Mouse (Mus musculus): ENCODE measurements around the gene Fgfr2. TPM values are rescaled to one million over a fixed set of nuclear protein-coding genes. Genes with fewer than 3 reads are reported as not detected.
A peak's percentile ranks its signal among the peaks of the same experiment; 100 is the strongest.

The Fgfr2 gene
- polyA plus RNA-seq, 1 experiment from 2014 or later: 81.1 TPM

DNA sequence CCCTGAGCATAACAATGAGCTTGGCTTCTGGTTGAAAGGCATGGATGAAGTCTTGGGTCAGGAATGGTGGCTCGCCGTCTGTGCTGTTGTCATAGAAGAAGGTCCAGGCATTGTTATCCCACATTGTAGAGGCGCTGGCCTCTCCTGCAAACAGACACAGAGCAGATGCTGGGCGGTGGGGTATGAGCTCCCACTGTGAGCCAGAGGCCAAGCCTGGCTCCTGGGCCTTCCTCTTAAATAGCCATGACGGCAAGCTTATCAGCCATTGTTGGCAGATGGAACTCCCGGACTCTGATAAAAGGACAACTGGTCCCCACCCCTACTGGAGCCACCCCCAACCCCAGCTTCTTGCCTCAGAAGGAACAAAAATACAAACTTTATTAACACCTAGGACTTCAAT is 860.5 kb downstream of the Fgfr2 start:
- Histone ChIP-seq H3K4me3 (no peak overlapping the region), H3K4me1 (peaks cover 34% of the 10 kb centered on the region), H3K27me3 (no peaks in the 10 kb centered on the region), H3K9ac (no peak overlapping the region), H3K36me3 (peaks cover 15% of the 10 kb centered on the region), H3K9me3 (replicated peaks) (no peaks in the 10 kb centered on the region), H3K27ac (peak overlapping the region; percentile 85), H3K4me2 (replicated peaks) (no peak overlapping the region)
- ATAC-seq (ENCODE audit: low FRiP score): peak; percentile 75
- WGBS: 17% methylated on average over 6 of the region's 6 CpGs

DNA sequence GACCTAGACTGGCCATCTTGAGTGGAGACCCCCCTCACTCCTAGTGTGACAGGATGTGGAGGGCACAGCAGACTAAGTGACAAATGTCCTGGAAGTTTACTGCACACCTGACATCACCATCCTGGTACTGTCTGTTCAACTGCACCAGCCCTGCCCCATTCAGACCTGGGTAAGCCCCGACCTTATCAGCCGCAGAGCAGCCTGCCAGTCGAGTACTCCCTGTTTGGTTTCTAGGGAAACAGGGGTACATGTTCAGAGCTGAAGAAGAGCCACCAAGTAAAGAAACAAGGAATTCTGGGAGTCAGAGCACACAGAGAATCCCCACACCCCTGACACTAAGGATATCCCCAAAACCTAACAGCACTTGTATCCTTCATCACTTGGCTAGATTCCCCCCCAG is 861.3 kb downstream of the Fgfr2 start:
- peaks cover 18% of the 10 kb centered on the region for H3K36me3 ChIP-seq
- no peaks in the 10 kb centered on the region for H3K27me3 ChIP-seq
- 43% methylated on average over 3 of the region's 3 CpGs for WGBS
- H3K4me3 ChIP-seq: no peak overlapping the region
- no peak for ATAC-seq (ENCODE audit: low FRiP score)
- no peak overlapping the region for H3K4me2 ChIP-seq (replicated peaks)
- peak overlapping the region; percentile 85 for H3K27ac ChIP-seq
- H3K9me3 ChIP-seq (replicated peaks): no peaks in the 10 kb centered on the region
- no peak overlapping the region for H3K9ac ChIP-seq
- peaks cover 38% of the 10 kb centered on the region for H3K4me1 ChIP-seq

DNA sequence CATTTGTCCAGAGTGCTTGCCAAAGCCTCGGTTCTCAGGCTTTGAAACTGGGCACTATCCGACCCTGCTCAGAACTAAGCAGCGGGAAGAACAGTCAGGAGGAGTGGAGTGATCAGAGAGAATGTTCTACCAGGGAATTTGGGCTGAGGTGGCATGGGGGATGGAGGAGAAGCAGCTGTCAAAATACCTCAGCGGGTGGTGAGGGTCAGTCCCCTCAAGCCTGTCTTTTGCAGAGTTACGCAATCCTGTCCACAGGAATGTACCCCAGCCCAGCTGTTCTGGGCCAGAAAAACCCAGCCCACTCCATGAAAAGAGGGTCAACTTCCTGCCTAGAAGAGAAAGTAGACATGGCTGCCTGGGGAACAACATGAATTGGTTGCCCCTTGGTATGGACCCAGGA is 862.5 kb downstream of the Fgfr2 start:
- Histone ChIP-seq H3K4me3 (no peak overlapping the region), H3K9ac (no peak overlapping the region), H3K9me3 (replicated peaks) (no peaks in the 10 kb centered on the region), H3K27me3 (no peaks in the 10 kb centered on the region), H3K4me2 (replicated peaks) (no peak overlapping the region), H3K27ac (no peak overlapping the region), H3K4me1 (peaks cover 38% of the 10 kb centered on the region), H3K36me3 (peaks cover 16% of the 10 kb centered on the region; the same call in 1 of the 2 replicates)
- no peak for ATAC-seq (ENCODE audit: low FRiP score)
- WGBS: 74% methylated on average over 5 of the region's 5 CpGs

DNA sequence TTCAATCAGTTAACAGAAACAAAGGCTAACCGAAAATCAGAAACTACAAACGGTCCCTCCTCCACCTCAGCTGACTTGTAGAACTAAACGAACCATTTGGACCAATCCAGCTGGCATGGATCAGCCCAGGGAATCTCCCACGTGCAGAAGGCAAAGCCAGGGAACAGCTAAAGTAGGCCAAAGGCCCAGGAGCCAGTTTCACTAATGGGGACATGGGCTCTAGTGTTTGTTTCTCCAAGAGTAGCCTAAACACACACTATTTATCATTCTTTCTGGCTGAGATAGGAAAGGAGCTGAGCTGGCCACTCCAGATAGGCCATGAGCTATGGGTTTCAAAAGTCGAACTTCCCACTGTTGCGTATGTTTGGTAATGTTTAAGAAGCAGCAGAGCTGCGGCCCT is 864.3 kb downstream of the Fgfr2 start:
- Histone ChIP-seq H3K27ac (no peak overlapping the region), H3K4me1 (peaks cover 28% of the 10 kb centered on the region), H3K27me3 (no peaks in the 10 kb centered on the region), H3K4me3 (no peak overlapping the region), H3K9me3 (replicated peaks) (no peaks in the 10 kb centered on the region), H3K9ac (no peak overlapping the region), H3K4me2 (replicated peaks) (no peak overlapping the region), H3K36me3 (peaks cover 14% of the 10 kb centered on the region; the same call in 1 of the 2 replicates)
- 60% methylated on average over 7 of the region's 7 CpGs for WGBS
- no peak for ATAC-seq (ENCODE audit: low FRiP score)

DNA sequence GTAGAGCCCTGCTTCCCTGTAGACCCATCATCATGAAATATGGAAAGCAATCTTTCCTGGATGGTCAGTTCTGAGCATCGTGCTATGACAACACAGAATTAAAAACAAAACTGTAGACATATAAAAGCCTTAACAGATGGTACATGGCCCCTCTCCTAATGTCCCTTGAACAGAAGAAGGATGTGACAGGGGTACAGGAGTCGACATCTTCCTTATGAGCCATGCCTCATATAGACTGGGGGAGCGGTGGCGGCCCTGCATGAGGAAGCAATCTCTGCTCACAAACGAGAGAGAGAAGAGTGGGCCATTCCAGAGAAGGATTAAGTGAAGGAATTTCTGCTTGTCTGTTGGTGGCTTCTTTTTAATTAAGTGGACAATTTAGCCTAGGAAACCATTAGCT is 864.9 kb downstream of the Fgfr2 start:
- ATAC-seq (ENCODE audit: low FRiP score): no peak
- H3K9ac ChIP-seq: no peak overlapping the region
- no peak overlapping the region for H3K4me2 ChIP-seq (replicated peaks)
- H3K9me3 ChIP-seq (replicated peaks): no peaks in the 10 kb centered on the region
- 69% methylated on average over 5 of the region's 5 CpGs for WGBS
- no peak overlapping the region for H3K4me3 ChIP-seq
- H3K36me3 ChIP-seq: peaks cover 14% of the 10 kb centered on the region; the same call in 1 of the 2 replicates
- peaks cover 25% of the 10 kb centered on the region for H3K4me1 ChIP-seq
- no peaks in the 10 kb centered on the region for H3K27me3 ChIP-seq
- no peak overlapping the region for H3K27ac ChIP-seq

DNA sequence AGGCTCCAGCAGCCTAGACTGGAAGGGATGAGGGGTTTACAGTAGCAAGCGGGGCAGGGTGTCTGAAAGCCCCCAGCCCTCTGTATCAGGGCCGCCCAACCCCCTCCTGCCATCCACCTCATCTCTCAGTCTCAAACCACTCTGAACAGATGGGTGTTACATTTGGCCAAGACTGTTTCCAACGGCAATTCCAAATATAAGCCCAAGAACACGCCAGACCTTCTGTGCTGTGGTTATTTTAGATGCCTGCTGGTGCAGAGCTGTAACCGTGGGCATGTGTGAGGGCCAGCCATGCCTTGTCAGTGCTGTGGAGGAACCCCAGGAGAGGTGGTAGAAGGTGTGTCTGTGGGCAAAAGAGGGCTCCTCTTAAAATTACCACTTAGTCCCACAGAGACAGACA is 869.6 kb downstream of the Fgfr2 start:
- H3K4me3 ChIP-seq: no peak overlapping the region
- 79% methylated on average over 5 of the region's 5 CpGs for WGBS
- no peak for ATAC-seq (ENCODE audit: low FRiP score)
- no peak overlapping the region for H3K9ac ChIP-seq
- H3K27me3 ChIP-seq: no peaks in the 10 kb centered on the region
- H3K36me3 ChIP-seq: peaks cover 14% of the 10 kb centered on the region; the same call in 1 of the 2 replicates
- peaks cover 17% of the 10 kb centered on the region for H3K4me1 ChIP-seq
- no peak overlapping the region for H3K27ac ChIP-seq
- no peak overlapping the region for H3K4me2 ChIP-seq (replicated peaks)
- no peaks in the 10 kb centered on the region for H3K9me3 ChIP-seq (replicated peaks)

DNA sequence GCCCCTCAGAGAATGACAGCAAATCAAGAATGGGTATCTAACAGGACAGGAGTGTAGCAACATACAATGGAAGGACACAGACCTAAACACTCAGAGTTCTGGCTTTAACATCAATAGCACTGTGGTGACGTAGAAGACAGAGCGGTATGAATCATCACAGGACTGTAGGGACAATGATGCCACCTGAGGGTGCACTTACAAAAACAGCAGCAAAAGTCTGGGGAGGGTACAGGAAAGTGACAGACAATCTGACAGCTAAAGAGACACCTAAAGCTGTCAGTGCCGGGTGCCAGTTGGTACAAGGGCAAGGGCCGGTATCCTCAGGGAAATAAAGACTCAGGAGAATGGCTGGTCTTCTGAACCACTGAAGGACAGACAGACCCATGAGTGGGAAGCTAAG is 870.1 kb downstream of the Fgfr2 start:
- H3K27me3 ChIP-seq: no peaks in the 10 kb centered on the region
- H3K36me3 ChIP-seq: peaks cover 14% of the 10 kb centered on the region; the same call in 1 of the 2 replicates
- H3K4me3 ChIP-seq: no peak overlapping the region
- H3K9me3 ChIP-seq (replicated peaks): no peaks in the 10 kb centered on the region
- peaks cover 21% of the 10 kb centered on the region for H3K4me1 ChIP-seq
- H3K9ac ChIP-seq: no peak overlapping the region
- 79% methylated on average over 4 of the region's 4 CpGs for WGBS
- no peak for ATAC-seq (ENCODE audit: low FRiP score)
- no peak overlapping the region for H3K27ac ChIP-seq
- H3K4me2 ChIP-seq (replicated peaks): no peak overlapping the region

DNA sequence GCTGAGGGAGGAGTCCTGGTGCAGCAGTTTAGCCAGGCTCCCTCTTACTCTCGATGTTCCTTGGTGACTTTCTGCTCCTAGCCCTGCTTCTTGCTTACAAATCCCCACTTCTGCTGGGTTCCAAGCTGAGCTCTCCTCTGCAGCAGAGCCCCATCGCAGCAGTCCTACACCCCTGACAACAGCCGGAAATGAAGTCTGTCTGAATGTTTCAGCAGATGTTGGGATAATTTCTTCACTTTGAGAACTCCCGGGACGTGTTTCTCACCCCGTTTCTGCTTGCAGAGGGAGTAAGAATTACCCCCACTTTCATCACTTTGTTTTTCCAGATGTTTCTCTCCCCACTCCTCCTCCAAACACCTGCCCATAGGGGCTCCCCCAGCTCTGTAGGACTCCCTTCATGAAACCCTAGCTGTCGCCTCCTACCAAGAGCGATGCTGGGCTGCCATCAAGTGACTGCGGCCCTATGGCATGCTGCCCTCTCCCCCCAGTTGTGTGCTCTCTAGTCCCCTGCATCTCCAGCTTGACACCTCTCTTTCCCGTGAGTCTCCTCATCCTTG is 873.5 kb downstream of the Fgfr2 start:
- no peaks in the 10 kb centered on the region for H3K9me3 ChIP-seq (replicated peaks)
- H3K27me3 ChIP-seq: no peaks in the 10 kb centered on the region
- no peak overlapping the region for H3K4me2 ChIP-seq (replicated peaks)
- peaks cover 40% of the 10 kb centered on the region for H3K4me1 ChIP-seq
- H3K36me3 ChIP-seq: no peaks in the 10 kb centered on the region; the same call in 1 of the 2 replicates
- H3K4me3 ChIP-seq: no peak overlapping the region
- no peak for ATAC-seq (ENCODE audit: low FRiP score)
- 58% methylated on average over 10 of the region's 10 CpGs for WGBS
- 0 out of 2 replicates have a peak overlapping the region, but pooled peaks have one; percentile 30 for H3K27ac ChIP-seq
- no peak overlapping the region for H3K9ac ChIP-seq

DNA sequence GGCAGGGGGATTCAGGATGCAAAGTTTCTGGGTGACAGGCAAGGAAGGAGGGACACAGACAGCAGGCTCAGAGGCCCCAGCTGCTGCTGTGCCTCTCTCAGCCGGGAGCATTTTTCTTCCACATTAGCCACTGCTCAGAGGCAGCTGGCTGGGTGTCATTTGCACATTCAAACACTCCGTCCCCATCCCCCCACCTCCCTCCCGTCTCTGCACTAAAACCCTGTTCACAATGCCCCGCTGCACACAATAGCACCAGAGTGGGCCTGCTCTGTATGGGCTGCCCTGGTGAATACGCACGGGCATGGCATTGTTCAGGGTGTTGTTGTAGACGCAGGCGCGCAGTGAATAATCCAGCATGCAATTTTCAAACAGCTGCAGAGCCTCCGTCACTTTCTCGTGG is 875.6 kb downstream of the Fgfr2 start:
- Histone ChIP-seq H3K27ac (peak overlapping the region; percentile 93), H3K9me3 (replicated peaks) (no peaks in the 10 kb centered on the region), H3K9ac (0 out of 2 replicates have a peak overlapping the region, but pooled peaks have one; percentile 35), H3K4me1 (peaks cover 35% of the 10 kb centered on the region), H3K4me2 (replicated peaks) (peak overlapping the region; percentile 21), H3K36me3 (peaks cover 9% of the 10 kb centered on the region), H3K4me3 (no peak overlapping the region), H3K27me3 (no peaks in the 10 kb centered on the region)
- peak; percentile 96 for ATAC-seq (ENCODE audit: low FRiP score)
- 9% methylated on average over 11 of the region's 11 CpGs for WGBS

DNA sequence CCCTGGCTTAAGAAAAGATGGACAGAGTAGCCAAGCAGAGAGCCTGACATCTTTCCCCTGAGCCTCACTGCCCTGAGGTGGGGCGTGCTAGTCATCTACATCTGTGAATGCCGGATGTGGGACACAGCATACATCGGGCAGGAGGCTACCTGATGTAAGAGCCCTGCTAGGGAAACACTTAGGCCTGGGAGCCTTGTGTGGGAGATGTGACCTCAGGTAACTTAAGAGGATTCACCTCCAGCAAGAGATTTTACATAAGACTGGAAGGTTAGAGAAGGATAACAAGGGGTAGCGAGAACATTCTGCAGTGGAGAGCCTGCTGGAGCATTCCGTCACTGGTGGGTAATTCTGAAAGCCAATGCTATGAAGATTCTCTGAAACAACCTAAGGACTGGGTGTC is 876.1 kb downstream of the Fgfr2 start:
- Histone ChIP-seq H3K4me3 (no peak overlapping the region), H3K4me1 (peaks cover 35% of the 10 kb centered on the region), H3K36me3 (peaks cover 9% of the 10 kb centered on the region), H3K27ac (peak overlapping the region; percentile 93), H3K9me3 (replicated peaks) (no peaks in the 10 kb centered on the region), H3K9ac (peak overlapping the region; percentile 35; the same call in 1 of the 2 replicates), H3K4me2 (replicated peaks) (peak overlapping the region; percentile 21; the same call in 1 of the 2 replicates), H3K27me3 (no peaks in the 10 kb centered on the region)
- 47% methylated on average over 5 of the region's 5 CpGs for WGBS
- ATAC-seq (ENCODE audit: low FRiP score): no peak

DNA sequence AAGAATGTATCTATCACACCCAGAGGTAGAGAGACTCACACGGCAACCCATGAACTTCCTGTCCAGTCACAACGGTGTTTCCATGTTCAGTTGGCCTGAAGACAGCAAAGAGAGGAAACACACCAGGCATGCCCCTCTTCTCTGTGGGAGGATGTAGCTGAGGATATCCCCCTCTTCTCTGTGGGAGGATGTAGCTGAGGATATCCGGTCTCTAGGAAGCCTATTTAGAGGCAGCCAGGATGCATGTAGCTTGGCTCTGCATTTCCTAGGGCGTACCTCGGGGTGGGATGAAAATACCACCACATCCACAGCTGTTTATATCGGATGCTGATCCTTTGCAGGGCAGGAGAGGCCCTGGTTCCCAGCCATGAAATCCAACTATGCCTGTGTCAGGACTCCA is 877.4 kb downstream of the Fgfr2 start:
- WGBS: 94% methylated on average over 6 of the region's 6 CpGs
- no peak for ATAC-seq (ENCODE audit: low FRiP score)
- Histone ChIP-seq H3K4me1 (peaks cover 35% of the 10 kb centered on the region), H3K4me3 (no peak overlapping the region), H3K9me3 (replicated peaks) (no peaks in the 10 kb centered on the region), H3K27ac (no peak overlapping the region), H3K36me3 (peaks cover 22% of the 10 kb centered on the region), H3K27me3 (no peaks in the 10 kb centered on the region), H3K4me2 (replicated peaks) (no peak overlapping the region), H3K9ac (no peak overlapping the region)

DNA sequence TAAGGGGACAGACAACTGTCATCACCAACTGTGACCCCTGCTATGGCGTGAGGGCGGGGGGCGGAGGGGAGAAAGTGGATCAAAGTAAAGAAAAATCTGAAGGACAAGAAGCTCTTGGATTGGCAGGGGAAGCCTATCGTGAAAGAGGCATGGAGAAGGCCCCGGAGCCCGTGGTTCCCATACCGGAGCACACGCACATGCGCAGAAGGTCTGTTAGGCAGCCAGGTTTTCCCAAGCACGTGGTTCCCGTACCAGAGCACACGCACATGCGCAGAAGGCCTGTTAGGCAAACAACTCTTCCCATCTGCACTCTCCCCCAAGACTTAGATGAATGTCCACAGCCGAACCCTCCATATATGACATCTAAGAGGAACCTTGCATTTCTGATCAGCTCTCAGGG is 878.5 kb downstream of the Fgfr2 start:
- 89% methylated on average over 14 of the region's 14 CpGs for WGBS
- no peak overlapping the region for H3K27ac ChIP-seq
- H3K4me2 ChIP-seq (replicated peaks): no peak overlapping the region
- peaks cover 29% of the 10 kb centered on the region for H3K36me3 ChIP-seq
- no peak for ATAC-seq (ENCODE audit: low FRiP score)
- H3K4me1 ChIP-seq: peaks cover 35% of the 10 kb centered on the region
- no peak overlapping the region for H3K4me3 ChIP-seq
- no peaks in the 10 kb centered on the region for H3K27me3 ChIP-seq
- H3K9ac ChIP-seq: no peak overlapping the region
- no peaks in the 10 kb centered on the region for H3K9me3 ChIP-seq (replicated peaks)

DNA sequence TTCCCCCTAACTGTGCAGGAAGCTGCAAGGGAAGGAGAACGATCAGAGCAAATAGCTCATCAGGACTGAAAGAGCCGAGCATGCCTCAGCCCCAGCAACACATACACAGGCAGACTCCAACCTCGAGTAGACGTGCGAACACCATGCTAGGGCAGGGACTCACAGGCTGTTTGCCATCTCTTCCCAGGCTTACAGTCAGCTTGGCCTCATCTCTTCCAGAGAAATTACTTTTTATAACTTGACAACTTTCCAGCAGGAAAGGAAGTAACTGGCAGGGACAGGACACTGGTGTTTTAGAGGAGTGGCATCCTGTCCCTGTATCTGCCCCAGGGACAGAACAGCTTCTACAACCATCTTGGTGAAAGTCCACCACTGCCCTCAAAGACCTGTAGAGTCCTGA is 879.9 kb downstream of the Fgfr2 start:
- Histone ChIP-seq H3K36me3 (peaks cover 39% of the 10 kb centered on the region), H3K4me1 (peaks cover 25% of the 10 kb centered on the region), H3K27me3 (no peaks in the 10 kb centered on the region), H3K9me3 (replicated peaks) (no peaks in the 10 kb centered on the region), H3K4me3 (no peak overlapping the region), H3K4me2 (replicated peaks) (no peak overlapping the region), H3K27ac (no peak overlapping the region), H3K9ac (no peak overlapping the region)
- ATAC-seq (ENCODE audit: low FRiP score): no peak
- 81% methylated on average over 5 of the region's 5 CpGs for WGBS

All from hindbrain, embryonic 12.5 days (tissue).